Mouse (Mus musculus) adrenal gland, adult 8-10 months (tissue): ENCODE results near the gene Acrv1. TPM values are rescaled to one million over a fixed set of nuclear protein-coding genes. Genes with fewer than 3 reads are reported as not detected.
"Not testable (repeated sequence)": the region's sequence is repeated elsewhere in the genome, so short reads cannot be mapped to it uniquely, and the experiment has no call there.

ENCODE experiments used
- DNase-seq: peaks from one replicate; pipeline ENCODE4 v3.0.0; 2022
- total RNA-seq, 4 experiments: library from RNA; stranded (reverse); gene quantifications; 2 replicates each; pipeline ENCODE4 v1.2.4; 2022

The Acrv1 gene
- not detected for total RNA-seq

DNA sequence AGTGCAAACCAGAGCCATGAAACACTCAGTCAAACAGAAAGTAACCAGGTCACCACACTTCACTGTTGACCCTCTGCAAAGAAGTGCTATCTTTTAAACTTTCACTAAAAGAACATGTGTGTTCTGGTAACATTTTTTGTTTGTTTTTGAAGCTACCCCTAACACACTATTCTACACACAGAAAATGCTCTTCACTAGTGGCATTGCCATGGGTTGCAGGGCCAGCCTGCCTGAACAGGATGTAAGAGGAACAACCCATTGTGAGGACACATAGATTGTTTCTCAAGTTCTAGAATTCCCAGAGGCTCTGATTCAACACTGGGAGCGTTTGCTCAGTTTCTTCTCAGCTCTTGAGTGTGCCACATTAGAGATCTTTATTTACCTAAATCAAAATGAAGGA, at the start of gene Acrv1:
Gene Acrv1, plus strand, starts transcription at position 301 of the 400 bp plus-strand sequence.
- no peak for DNase-seq

DNA sequence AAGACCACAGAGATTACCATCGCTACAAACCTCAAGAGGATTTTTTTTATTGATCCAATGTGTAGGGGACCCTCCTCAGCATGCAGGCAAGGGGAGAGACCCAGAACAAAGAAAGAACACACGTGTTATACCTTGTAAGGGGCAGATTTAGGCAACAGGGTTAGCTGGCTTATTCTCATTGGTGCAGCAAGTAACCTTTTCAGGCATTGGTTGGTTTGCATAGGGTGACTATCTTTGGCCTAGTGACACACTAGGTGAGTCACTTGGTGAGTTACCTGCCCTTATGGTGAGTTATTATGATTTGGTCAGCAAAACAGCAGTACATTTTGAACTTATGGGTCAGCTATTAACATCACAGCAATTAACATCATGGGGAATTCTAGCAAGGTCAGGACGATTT, 49.7 kb upstream of the Acrv1 start, which contains the start of gene A630095E13Rik:
Gene A630095E13Rik, minus strand, starts transcription at position 101 of the 400 bp plus-strand sequence.
- DNase-seq = not testable (repeated sequence)

DNA sequence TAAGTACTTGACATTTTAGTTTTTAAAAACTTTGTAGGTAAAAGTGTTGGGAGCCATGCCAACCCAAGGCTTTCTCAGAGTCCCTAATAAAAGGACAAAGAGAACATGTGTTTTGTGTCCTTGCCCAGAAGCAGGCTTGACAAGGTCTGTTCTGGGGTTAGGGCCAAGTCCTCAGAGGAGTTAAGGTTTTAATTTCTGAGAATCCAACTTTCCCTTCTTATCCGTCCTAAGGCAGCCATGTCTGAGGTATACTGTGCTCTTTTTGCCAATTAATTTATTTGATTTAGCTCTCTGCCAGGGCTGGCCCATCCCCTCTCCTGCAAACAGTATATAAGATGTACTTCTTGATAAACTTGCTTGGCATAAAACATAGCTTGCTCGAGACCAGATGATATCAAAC, 11.6 kb upstream of the Acrv1 start:
- no peak for DNase-seq

DNA sequence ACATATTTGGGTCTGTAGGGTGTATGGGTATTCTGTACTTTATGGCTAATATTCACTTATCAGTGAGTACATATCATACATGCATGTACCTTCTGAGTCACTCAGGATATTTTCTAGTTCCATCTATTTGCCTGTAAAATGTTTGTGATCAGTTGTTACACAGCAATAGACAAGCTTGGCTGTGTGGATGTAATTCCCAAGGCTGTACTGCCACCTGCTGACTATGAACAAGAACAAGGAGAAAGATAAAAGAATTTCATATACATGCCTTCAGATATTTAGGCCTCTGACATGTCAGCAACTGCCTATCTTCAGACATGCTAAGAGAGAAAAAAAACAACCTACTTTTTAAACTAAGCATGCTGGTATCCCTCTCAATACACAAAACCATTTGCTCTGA, 5.7 kb upstream of the Acrv1 start:
- no peak for DNase-seq

DNA sequence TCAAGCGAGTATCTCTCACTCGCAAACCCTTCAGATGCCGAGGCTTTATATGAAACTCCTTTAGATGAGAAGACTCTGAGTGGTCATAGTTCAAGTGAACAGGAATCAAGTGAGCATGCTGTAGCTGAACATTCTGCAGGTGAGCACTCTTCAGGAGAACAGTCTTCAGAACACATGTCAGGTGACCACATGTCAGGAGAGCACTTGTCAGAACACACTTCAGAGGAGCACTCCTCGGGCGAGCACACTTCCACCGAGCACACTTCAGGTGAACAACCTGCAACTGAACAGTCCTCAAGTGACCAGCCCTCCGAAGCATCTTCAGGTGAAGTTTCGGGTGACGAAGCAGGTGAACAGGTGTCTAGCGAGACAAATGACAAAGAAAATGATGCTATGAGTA, 1.3 kb downstream of the Acrv1 start:
- DNase-seq = no peak

DNA sequence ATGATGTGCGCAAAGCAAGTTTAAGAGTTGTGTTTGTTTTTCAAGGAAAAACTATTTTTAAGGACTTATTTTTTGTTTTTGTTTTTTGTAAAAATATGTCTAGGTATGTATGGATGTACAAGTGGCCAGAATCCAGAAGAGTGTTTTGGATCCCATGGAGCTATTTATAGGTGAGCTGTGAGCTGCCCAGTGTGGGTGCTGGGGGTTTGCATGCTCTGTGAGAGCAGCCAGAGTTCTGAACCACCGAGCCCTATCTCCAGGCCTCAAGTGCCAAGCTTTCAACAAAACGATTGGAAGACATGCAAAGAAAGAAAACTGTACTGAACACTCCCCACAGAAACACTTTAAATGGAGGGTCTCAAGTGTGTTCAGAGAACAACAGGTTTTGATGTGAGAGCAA, 12.9 kb downstream of the Acrv1 start:
- DNase-seq = no peak

DNA sequence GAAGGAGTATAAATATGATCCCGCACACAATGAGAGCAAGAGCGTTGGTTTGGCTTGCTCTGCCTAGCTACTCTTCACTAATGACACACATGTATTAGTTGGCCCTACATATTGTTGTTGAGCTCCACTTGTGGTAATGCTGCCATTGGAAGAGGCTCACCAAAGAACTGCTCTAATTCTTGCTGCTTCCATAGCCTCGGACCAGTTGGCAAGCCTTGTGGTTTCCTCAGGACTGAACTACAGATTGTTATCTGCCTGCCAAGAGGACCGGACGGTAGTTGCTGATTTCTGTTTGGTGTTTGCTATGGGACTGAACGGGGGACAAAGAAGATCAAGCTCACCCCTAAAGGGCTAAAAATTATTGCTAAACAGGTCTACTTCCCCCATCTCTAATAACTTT, 14.3 kb downstream of the Acrv1 start:
- no peak for DNase-seq

DNA sequence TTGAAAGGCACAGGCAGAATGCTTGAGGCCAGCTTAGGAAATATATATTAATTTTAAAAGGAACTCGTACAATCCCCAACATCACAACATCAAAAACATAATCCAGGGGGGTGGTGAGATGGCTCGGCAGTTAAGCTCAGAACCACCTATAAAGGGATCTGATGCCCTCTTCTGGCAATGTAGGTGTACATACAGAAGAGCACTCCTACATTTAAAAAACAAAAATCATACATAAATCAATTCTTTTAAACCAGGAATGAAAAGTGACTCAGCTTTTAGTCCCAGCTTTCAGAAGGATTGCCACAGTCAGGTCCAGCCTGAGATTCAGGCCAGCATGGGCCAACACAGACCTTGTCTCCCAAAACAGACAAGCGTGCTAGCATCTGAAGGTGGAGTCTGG, 23.6 kb downstream of the Acrv1 start:
- DNase-seq = no peak

DNA sequence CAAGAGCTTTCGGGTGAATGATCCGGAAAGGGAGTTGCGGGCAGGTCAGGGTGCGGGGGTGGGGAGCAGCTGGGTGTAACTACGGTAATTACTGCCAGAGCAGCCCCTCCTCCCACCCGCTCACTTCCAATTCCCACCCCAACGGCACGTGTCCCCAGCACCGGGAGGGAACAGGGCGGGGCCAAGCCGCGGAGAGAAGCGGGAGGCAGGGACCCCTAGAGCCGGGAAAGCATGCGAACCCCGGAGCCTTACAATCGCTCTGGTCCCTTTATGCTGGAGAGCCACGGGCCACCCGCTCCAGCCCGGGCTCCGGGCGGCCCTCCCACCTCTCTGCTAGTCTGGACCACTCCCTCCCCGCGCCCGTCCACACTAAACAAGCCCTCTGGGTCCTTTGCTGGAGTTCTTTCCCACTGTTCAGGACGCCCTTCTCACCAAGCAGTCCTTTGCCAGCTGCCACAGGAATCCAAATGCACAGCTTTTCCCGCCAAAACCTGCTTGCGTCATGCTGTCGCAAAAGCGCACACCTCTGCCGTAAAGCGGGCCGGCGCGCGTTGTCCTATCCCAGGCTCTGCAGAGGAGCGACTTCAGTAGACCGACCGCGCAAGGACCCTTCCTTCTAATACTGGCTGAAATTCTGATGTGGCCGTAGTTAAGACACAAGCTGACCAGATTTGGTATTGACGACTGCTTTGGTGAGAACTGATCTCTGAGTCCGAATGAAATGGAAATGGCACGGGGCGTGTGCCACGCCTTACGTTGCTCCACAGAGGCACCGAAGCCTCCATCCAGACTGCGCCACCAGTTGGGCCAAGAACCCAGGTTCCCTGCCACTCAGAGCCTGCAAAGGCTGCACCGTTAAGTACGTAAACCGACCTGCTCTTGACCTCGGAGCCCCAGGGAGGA, 33.4 kb downstream of the Acrv1 start:
- peak; percentile 85 for DNase-seq

DNA sequence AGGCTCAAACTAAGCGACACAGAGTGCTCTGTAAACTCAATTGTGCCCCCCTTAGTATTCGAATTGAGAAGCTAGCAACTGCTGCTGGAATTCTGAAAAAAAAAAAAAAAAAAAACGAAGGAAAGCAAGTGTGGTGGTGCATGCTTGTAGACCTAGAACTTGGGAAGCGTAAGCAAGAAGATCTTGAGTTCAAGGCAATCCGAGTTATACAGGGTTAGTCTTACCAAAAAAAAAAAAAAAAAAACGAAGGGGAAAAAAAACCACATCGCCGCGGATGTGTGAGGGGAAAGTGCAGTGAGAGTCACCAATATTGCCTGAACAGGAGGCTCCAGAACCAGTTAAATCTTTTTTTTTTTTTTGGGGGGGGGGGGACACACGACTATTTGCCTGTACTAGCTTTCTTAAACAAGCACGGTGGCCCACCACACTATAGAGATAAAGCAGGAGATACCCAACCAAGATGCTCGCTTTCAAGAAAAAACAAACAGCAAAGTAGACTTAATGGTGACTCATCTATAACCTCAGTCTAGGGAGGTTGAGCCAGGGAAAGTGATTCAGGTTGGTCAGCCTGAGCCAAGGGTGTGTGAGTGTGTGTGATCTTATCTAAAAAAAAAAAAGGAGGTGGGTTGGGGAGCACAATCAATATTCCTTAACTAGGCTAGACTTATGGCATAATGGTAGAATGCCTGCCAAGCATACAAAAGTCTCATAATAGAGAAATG, 34.2 kb downstream of the Acrv1 start, which contains the start of gene Chek1:
Gene Chek1, minus strand, starts transcription at position 32 of the 722 bp plus-strand sequence.
- no peak for DNase-seq

Other genes with a start within 250 kb of the Acrv1 start
- not detected for gene Gm9513, start 217.6 kb upstream of the Acrv1 start, total RNA-seq
- gene Gm5615, start 151.3 kb upstream of the Acrv1 start, total RNA-seq = not detected
- gene Gm17689, start 110.6 kb upstream of the Acrv1 start, total RNA-seq = not detected
- not detected for gene A630095E13Rik, start 49.8 kb upstream of the Acrv1 start, total RNA-seq
- gene Chek1, start 33.8 kb downstream of the Acrv1 start, total RNA-seq = 1 to 10 TPM; 2.1 to 3.6 (median 2.9) TPM
- gene Stt3a, start 74.5 kb downstream of the Acrv1 start, total RNA-seq = 100 to 1,000 TPM; 245 to 300 (median 274) TPM
- gene Ei24, start 104.2 kb downstream of the Acrv1 start, total RNA-seq = 100 to 1,000 TPM; 117 to 124 (median 122) TPM
- gene Fez1, start 128.6 kb downstream of the Acrv1 start, total RNA-seq = 10 to 100 TPM in 1 of 4 experiments, 1 to 10 TPM in 3; 5.7 to 10.3 (median 7.5) TPM